Mouse (Mus musculus) urinary bladder, postnatal 25 days (tissue): ENCODE measurements around the gene Prmt1.

Source experiments
- DNase-seq: peaks from one replicate; pipeline ENCODE4 v3.0.0; 2022; ENCODE audit warnings: low spot score

The Prmt1 gene

DNA sequence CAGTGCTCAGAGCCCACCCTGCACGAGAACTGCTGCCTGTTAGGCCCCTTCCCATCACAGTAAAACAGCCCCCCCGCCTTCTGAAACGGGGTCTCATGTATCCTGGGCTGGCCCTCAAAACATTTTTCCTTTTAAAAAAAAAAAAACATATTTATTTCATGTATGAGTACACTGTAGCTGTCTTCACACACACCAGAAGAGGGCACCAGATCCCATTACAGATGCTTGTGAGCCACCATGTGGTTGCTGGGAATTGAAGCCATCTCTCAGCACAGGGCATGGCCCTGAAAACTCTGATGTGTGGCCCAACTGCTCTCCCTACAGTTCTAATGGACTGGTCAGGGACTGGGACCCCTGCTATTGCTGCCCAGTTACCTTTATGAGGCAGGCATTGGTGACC is 8.1 kb downstream of the Prmt1 start:
- no peak for DNase-seq

GRCm38 (mm10) chr7:44975117-44975419 is 11.3 kb downstream of the Prmt1 start:
- DNase-seq, result no peak

DNA sequence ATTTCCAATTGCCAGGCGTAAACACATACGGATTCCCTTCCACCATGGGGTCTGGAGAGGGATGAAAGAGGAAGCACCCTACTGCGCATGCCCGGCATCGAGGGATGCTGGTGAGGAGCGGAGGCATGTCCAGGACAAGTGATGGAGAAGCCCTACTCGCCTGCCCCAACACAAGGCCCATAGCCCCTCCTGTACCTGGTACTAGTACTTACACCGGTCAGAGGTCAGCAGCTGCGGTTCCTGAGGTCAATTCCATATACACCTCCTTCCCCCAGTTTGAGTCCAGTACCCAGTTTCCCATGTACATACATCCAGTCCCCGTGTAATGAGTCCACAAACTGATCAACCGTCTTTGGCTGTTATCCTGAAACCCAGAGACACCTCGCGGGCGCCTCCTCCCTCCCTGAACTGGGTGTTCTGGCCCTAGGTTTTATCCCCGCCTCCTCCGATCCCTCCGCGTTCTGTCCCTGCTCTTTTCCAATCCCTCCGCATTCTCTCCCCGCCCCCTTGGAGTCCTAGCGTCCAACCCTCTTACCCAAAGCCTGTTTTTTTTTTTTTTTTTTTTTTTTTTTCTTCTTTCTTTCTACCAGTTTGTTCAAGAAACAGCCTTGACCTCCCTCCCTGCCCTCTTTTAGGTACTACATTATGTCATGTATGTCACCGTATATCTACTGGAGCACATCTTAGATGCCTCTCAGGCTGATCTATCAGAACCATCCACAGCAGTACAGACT is 11.8 kb downstream of the Prmt1 start, which contains the start of gene Cpt1c:
Cpt1c (minus strand) TSS at position 469 of the 734 bp plus-strand sequence.
- peak; percentile 64 for DNase-seq

DNA sequence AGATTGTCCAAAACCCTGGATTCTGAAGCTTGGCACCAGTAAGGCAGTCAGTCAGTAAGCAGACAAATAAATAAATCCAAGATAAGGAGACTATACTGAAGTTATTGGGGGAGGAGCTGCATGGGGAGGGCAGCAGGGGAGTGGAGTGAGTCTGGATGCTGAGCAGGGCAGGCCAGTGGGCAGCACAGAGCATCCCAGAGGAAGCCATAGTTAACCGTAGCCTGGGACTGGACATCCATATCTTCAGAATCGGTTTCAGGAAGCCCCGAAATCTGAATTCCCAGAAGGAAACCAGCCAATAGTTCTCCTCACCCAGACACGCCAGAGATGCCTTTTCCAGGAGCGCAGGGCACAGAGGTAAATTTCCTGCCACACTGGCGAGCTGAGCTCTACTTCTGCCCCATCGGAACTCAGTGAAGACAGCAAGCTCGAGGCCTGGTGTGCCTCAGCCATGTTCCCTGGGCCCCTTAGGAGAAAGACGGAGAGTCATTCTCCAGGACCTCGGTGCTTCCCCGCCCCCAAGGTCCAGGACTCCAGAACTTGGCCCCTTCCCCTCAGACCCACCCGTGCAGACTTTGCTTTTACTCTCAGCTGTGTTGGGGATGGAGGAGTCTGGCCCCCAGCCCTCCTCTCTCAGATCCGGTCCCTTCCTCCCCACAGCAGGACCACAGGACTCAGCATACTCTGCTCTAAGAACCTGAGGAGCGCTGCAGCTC is 12.8 kb downstream of the Prmt1 start:
- no peak for DNase-seq

- DNase-seq, result no peak
These were observed 15.2 kb downstream of the Prmt1 start for GRCm38 (mm10) chr7:44971142-44971541.

DNA sequence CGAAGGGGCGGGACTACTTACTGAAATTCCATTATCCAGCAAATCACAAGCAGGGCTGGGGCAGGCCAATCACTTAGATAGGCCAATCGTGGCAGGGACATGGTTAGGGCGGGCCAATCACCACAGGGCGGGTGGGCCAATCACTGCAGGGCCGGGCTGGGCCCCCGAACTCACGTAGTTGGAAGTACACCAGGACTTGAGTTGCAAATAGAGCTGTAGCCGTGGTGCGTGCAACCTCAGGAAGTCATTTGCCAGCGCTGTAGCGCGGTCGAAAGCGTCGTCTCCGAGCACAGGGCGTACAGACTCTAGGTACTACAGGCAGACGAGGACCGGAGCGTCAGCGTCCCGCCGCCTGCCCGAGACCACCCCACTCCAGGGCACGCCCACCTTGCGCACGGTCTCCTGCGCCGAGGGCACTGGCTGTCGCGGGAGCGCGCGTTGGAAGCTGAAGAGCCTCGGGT is 16.1 kb downstream of the Prmt1 start:
- DNase-seq, result peak; percentile 60

DNA sequence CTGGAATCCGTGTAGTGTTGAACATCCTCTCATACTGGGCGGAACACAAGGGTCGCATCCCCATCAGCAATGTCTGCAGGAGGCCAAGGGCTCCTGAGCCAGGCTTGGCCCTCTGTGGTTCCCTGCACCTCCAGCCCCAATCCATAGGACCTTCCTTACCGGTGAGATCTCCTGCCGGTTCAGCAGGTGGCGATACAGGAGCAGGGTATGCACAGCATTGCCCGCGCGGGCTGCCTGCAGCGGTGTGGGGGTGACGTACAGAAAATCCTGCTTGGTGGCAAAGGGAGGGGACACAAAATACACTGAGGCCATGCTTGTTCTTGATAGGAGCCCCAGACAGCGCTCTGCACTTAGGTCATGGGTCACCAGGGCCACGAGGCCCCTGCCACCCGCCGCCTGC is 19.7 kb downstream of the Prmt1 start:
- DNase-seq, result no peak

- no peak for DNase-seq
These were observed 20.4 kb downstream of the Prmt1 start for GRCm38 (mm10) chr7:44965975-44966374.

GRCm38 (mm10) chr7:44964990-44965389 is 21.4 kb downstream of the Prmt1 start:
- DNase-seq, result no peak

DNA sequence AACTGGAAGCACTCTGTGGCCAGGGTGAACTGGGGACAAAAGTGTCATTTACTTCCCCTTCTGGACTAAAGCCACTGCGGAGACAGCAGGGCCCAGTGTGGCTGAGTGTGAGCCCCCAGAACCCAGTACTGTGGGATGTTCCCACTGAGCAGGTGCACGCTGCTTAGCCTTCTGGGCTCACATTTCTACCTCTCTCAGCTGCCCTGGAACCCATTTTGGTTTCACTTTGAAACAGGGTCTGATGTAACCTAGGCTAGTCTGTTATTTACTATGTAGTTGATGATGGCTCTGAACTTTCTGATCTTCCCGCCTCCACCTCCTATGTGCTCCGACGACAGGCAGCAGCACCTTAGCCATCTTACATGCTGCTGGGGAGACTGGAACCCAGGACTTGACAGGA is 23.5 kb downstream of the Prmt1 start:
- DNase-seq, result no peak

GRCm38 (mm10) chr7:44962337-44962736 is 24.0 kb downstream of the Prmt1 start:
- DNase-seq, result no peak

GRCm38 (mm10) chr7:44960512-44960910 is 25.9 kb downstream of the Prmt1 start:
- no peak for DNase-seq

DNA sequence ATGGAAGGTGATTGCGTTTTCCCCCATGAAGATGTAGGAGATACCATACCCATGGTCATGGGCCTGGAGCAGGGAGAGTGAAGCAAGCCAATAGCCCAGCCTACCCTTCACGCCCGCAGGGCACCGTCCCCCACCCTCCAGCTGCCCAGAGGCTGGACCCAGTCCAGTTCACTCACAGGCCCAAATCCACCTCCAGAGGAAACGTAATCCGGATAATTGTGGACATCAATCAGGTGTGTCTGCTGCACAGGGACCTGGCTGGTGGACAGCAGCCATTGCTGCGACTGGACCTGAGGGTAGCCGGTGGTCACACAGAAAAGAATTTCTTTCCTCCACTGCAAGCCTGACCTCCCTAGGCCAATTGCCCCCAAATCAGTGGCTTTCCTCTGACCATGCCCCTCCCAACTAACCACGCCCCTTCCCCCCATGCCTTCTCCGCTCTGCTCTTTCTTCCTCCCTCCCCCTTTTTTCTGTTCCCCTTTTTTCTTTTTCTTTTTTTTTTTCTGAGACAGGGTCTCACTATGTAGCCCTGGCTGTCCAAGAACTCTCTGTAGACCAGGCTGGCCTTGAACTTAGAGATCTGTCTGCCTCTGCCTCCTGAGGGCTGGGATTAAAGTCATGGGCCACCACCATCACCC is 26.4 kb downstream of the Prmt1 start:
- DNase-seq, result no peak

- DNase-seq, result no peak
These were observed 27.1 kb downstream of the Prmt1 start for GRCm38 (mm10) chr7:44959281-44959680.

GRCm38 (mm10) chr7:44958208-44958607 is 28.2 kb downstream of the Prmt1 start:
- no peak for DNase-seq

GRCm38 (mm10) chr7:44957183-44957835 is 29.1 kb downstream of the Prmt1 start:
- DNase-seq, result no peak

- DNase-seq, result no peak
These were observed 30.1 kb downstream of the Prmt1 start for GRCm38 (mm10) chr7:44956266-44956665.

- no peak for DNase-seq
These were observed 30.7 kb downstream of the Prmt1 start for GRCm38 (mm10) chr7:44955628-44956027.

DNA sequence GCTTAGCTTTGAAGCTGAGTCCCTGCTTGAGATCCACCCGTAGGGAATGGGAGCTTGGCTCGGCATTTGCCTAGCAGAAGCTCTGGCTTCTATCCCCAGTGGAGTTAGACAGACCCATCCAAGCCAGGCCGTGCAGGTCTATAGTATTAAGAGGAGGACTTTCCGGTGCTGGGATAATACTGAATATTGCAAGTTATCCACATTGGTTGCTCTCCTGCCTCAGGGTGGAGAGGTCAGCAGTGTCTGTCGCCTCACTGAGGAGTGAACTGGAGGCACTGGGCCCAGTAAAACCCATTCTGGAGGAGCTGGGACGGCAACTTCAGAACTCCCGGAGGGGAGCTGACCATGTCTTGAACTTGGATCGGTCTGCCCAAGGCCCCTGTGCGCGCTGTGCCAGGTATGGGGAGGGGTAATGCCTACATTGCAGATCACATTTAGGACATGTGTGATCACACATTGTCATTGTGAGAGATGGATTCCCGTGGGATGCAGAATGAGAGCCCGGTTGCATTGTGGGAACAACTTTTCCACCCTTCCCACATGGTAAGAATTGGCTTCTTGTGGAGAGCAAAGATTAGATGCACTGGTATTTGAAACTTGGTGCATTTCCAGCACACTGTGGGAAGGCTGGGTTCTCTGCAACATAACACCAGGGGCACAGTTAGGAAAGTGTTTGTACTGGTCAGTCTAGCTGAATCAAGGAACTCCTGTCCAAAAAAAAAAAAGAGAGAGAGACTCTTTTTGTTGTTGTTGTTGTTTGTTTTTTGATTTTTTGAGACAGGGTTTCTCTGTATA is 32.1 kb downstream of the Prmt1 start:
- DNase-seq, result no peak

GRCm38 (mm10) chr7:44953561-44953960 is 32.8 kb downstream of the Prmt1 start:
- DNase-seq, result no peak

- DNase-seq, result peak; percentile 85
These were observed 33.6 kb downstream of the Prmt1 start for GRCm38 (mm10) chr7:44952611-44953306.
